Mouse (Mus musculus): Measurements from ENCODE around the gene Slc4a4. TPM values are rescaled to one million over a fixed set of nuclear protein-coding genes. Genes with fewer than 3 reads are reported as not detected.

Slc4a4 gene
- polyA plus RNA-seq, 1 experiment from 2014 or later, result 5.9 TPM

GRCm38 (mm10) chr5:89000598-89000997, 114.0 kb downstream of the Slc4a4 start:
- WGBS, result 96% methylated on average over 7 of the region's 7 CpGs
- no peaks in the 10 kb centered on the region for H3K27me3 ChIP-seq (replicated peaks; ENCODE audit: control insufficient read depth, insufficient read depth, low read length)
- no peaks in the 10 kb centered on the region for H3K4me1 ChIP-seq (replicated peaks; ENCODE audit: control insufficient read depth, insufficient read depth, low read length)
- H3K9me3 ChIP-seq (ENCODE audit: control insufficient read depth, low read length), result no peaks in the 10 kb centered on the region
- H3K36me3 ChIP-seq (ENCODE audit: control insufficient read depth, insufficient read depth, low read length), result no peaks in the 10 kb centered on the region
- no peak for ATAC-seq (replicated peaks; ENCODE audit: low FRiP score, low TSS enrichment, low read depth)
- H3K4me3 ChIP-seq (ENCODE audit: low read depth, low read length), result no peak overlapping the region
- H3K9ac ChIP-seq (ENCODE audit: low read length), result no peak overlapping the region
- no peak overlapping the region for H3K4me2 ChIP-seq (ENCODE audit: low read length)
- H3K27ac ChIP-seq (ENCODE audit: low read depth), result no peak overlapping the region
- DNase-seq (ENCODE audit: low spot score), result no peak

GRCm38 (mm10) chr5:89010116-89010515, 123.5 kb downstream of the Slc4a4 start:
- Histone ChIP-seq H3K9ac (ENCODE audit: low read length) (no peak overlapping the region), H3K9me3 (ENCODE audit: control insufficient read depth, low read length) (no peaks in the 10 kb centered on the region), H3K4me2 (ENCODE audit: low read length) (no peak overlapping the region), H3K27me3 (replicated peaks; ENCODE audit: control insufficient read depth, insufficient read depth, low read length) (no peaks in the 10 kb centered on the region), H3K4me1 (replicated peaks; ENCODE audit: control insufficient read depth, insufficient read depth, low read length) (no peaks in the 10 kb centered on the region), H3K4me3 (ENCODE audit: low read depth, low read length) (no peak overlapping the region), H3K27ac (ENCODE audit: low read depth) (no peak overlapping the region), H3K36me3 (ENCODE audit: control insufficient read depth, insufficient read depth, low read length) (no peaks in the 10 kb centered on the region)
- WGBS, result 29% methylated on average over 5 of the region's 5 CpGs
- DNase-seq (ENCODE audit: low spot score), result no peak
- ATAC-seq (replicated peaks; ENCODE audit: low FRiP score, low TSS enrichment, low read depth), result no peak

- Histone ChIP-seq H3K4me3 (ENCODE audit: low read depth, low read length) (no peak overlapping the region), H3K9ac (ENCODE audit: low read length) (no peak overlapping the region), H3K36me3 (ENCODE audit: control insufficient read depth, insufficient read depth, low read length) (no peaks in the 10 kb centered on the region), H3K4me2 (ENCODE audit: low read length) (no peak overlapping the region), H3K4me1 (replicated peaks; ENCODE audit: control insufficient read depth, insufficient read depth, low read length) (no peaks in the 10 kb centered on the region), H3K27me3 (replicated peaks; ENCODE audit: control insufficient read depth, insufficient read depth, low read length) (no peaks in the 10 kb centered on the region), H3K9me3 (ENCODE audit: control insufficient read depth, low read length) (no peaks in the 10 kb centered on the region), H3K27ac (ENCODE audit: low read depth) (no peak overlapping the region)
- WGBS, result 91% methylated on average over 3 of the region's 3 CpGs
- ATAC-seq (replicated peaks; ENCODE audit: low FRiP score, low TSS enrichment, low read depth) (no peak), DNase-seq (ENCODE audit: low spot score) (no peak)
Measured at GRCm38 (mm10) chr5:89012456-89012855, 125.8 kb downstream of the Slc4a4 start.

- DNase-seq (ENCODE audit: low spot score) (no peak), ATAC-seq (replicated peaks; ENCODE audit: low FRiP score, low TSS enrichment, low read depth) (no peak)
- Histone ChIP-seq H3K27ac (ENCODE audit: low read depth) (no peak overlapping the region), H3K4me3 (ENCODE audit: low read depth, low read length) (no peak overlapping the region), H3K9me3 (ENCODE audit: control insufficient read depth, low read length) (no peaks in the 10 kb centered on the region), H3K4me1 (replicated peaks; ENCODE audit: control insufficient read depth, insufficient read depth, low read length) (no peaks in the 10 kb centered on the region), H3K9ac (ENCODE audit: low read length) (no peak overlapping the region), H3K36me3 (ENCODE audit: control insufficient read depth, insufficient read depth, low read length) (no peaks in the 10 kb centered on the region), H3K27me3 (replicated peaks; ENCODE audit: control insufficient read depth, insufficient read depth, low read length) (no peaks in the 10 kb centered on the region), H3K4me2 (ENCODE audit: low read length) (no peak overlapping the region)
- 75% methylated on average over 2 of the region's 2 CpGs for WGBS
Measured at GRCm38 (mm10) chr5:89014782-89015181, 128.2 kb downstream of the Slc4a4 start.

- Histone ChIP-seq H3K4me2 (ENCODE audit: low read length) (no peak overlapping the region), H3K27ac (ENCODE audit: low read depth) (no peak overlapping the region), H3K9me3 (ENCODE audit: control insufficient read depth, low read length) (no peaks in the 10 kb centered on the region), H3K4me3 (ENCODE audit: low read depth, low read length) (no peak overlapping the region), H3K4me1 (replicated peaks; ENCODE audit: control insufficient read depth, insufficient read depth, low read length) (no peaks in the 10 kb centered on the region), H3K27me3 (replicated peaks; ENCODE audit: control insufficient read depth, insufficient read depth, low read length) (no peaks in the 10 kb centered on the region), H3K36me3 (ENCODE audit: control insufficient read depth, insufficient read depth, low read length) (no peaks in the 10 kb centered on the region), H3K9ac (ENCODE audit: low read length) (no peak overlapping the region)
- 68% methylated on average over 5 of the region's 5 CpGs for whole genome bisulfite sequencing
- ATAC-seq (replicated peaks; ENCODE audit: low FRiP score, low TSS enrichment, low read depth) (no peak), DNase-seq (ENCODE audit: low spot score) (no peak)
Measured at GRCm38 (mm10) chr5:89015878-89016277, 129.3 kb downstream of the Slc4a4 start.

- no peak overlapping the region for H3K4me3 ChIP-seq (ENCODE audit: low read depth, low read length)
- H3K4me2 ChIP-seq (ENCODE audit: low read length), result no peak overlapping the region
- no peaks in the 10 kb centered on the region for H3K27me3 ChIP-seq (replicated peaks; ENCODE audit: control insufficient read depth, insufficient read depth, low read length)
- DNase-seq (ENCODE audit: low spot score), result no peak
- H3K9ac ChIP-seq (ENCODE audit: low read length), result no peak overlapping the region
- H3K27ac ChIP-seq (ENCODE audit: low read depth), result no peak overlapping the region
- no peak for ATAC-seq (replicated peaks; ENCODE audit: low FRiP score, low TSS enrichment, low read depth)
- H3K9me3 ChIP-seq (ENCODE audit: control insufficient read depth, low read length), result no peaks in the 10 kb centered on the region
- no peaks in the 10 kb centered on the region for H3K36me3 ChIP-seq (ENCODE audit: control insufficient read depth, insufficient read depth, low read length)
- 80% methylated on average over 6 of the region's 6 CpGs for WGBS
- no peaks in the 10 kb centered on the region for H3K4me1 ChIP-seq (replicated peaks; ENCODE audit: control insufficient read depth, insufficient read depth, low read length)
Measured at GRCm38 (mm10) chr5:89018537-89018936, 131.9 kb downstream of the Slc4a4 start.

GRCm38 (mm10) chr5:89024413-89024812, 137.8 kb downstream of the Slc4a4 start:
- H3K27ac ChIP-seq (ENCODE audit: low read depth), result no peak overlapping the region
- H3K9me3 ChIP-seq (ENCODE audit: control insufficient read depth, low read length), result no peaks in the 10 kb centered on the region
- no peaks in the 10 kb centered on the region for H3K4me1 ChIP-seq (replicated peaks; ENCODE audit: control insufficient read depth, insufficient read depth, low read length)
- H3K36me3 ChIP-seq (ENCODE audit: control insufficient read depth, insufficient read depth, low read length), result no peaks in the 10 kb centered on the region
- 86% methylated on average over 4 of the region's 4 CpGs for WGBS
- no peak for DNase-seq (ENCODE audit: low spot score)
- H3K4me2 ChIP-seq (ENCODE audit: low read length), result no peak overlapping the region
- no peak overlapping the region for H3K9ac ChIP-seq (ENCODE audit: low read length)
- no peaks in the 10 kb centered on the region for H3K27me3 ChIP-seq (replicated peaks; ENCODE audit: control insufficient read depth, insufficient read depth, low read length)
- no peak overlapping the region for H3K4me3 ChIP-seq (ENCODE audit: low read depth, low read length)
- ATAC-seq (replicated peaks; ENCODE audit: low FRiP score, low TSS enrichment, low read depth), result no peak

- no peak overlapping the region for H3K27ac ChIP-seq (ENCODE audit: low read depth)
- DNase-seq (ENCODE audit: low spot score), result no peak
- no peaks in the 10 kb centered on the region for H3K9me3 ChIP-seq (ENCODE audit: control insufficient read depth, low read length)
- H3K27me3 ChIP-seq (replicated peaks; ENCODE audit: control insufficient read depth, insufficient read depth, low read length), result no peaks in the 10 kb centered on the region
- no peaks in the 10 kb centered on the region for H3K36me3 ChIP-seq (ENCODE audit: control insufficient read depth, insufficient read depth, low read length)
- no peak overlapping the region for H3K4me3 ChIP-seq (ENCODE audit: low read depth, low read length)
- no peak for ATAC-seq (replicated peaks; ENCODE audit: low FRiP score, low TSS enrichment, low read depth)
- H3K4me1 ChIP-seq (replicated peaks; ENCODE audit: control insufficient read depth, insufficient read depth, low read length), result no peaks in the 10 kb centered on the region
- H3K9ac ChIP-seq (ENCODE audit: low read length), result no peak overlapping the region
- H3K4me2 ChIP-seq (ENCODE audit: low read length), result no peak overlapping the region
- 97% methylated on average over 4 of the region's 4 CpGs for WGBS
Measured at GRCm38 (mm10) chr5:89027518-89028085, 141.0 kb downstream of the Slc4a4 start.

GRCm38 (mm10) chr5:89032647-89033046, 146.0 kb downstream of the Slc4a4 start:
- no peak overlapping the region for H3K4me3 ChIP-seq (ENCODE audit: low read depth, low read length)
- H3K9ac ChIP-seq (ENCODE audit: low read length), result no peak overlapping the region
- H3K27ac ChIP-seq (ENCODE audit: low read depth), result no peak overlapping the region
- peaks cover 10% of the 10 kb centered on the region; the same call in 1 of the 2 replicates for H3K4me1 ChIP-seq (replicated peaks; ENCODE audit: control insufficient read depth, insufficient read depth, low read length)
- H3K9me3 ChIP-seq (ENCODE audit: control insufficient read depth, low read length), result no peaks in the 10 kb centered on the region
- no peaks in the 10 kb centered on the region for H3K36me3 ChIP-seq (ENCODE audit: control insufficient read depth, insufficient read depth, low read length)
- H3K4me2 ChIP-seq (ENCODE audit: low read length), result no peak overlapping the region
- DNase-seq (ENCODE audit: low spot score) (no peak), ATAC-seq (replicated peaks; ENCODE audit: low FRiP score, low TSS enrichment, low read depth) (no peak)
- WGBS, result 80% methylated on average over 8 of the region's 8 CpGs
- no peaks in the 10 kb centered on the region for H3K27me3 ChIP-seq (replicated peaks; ENCODE audit: control insufficient read depth, insufficient read depth, low read length)
